Mouse (Mus musculus) lung, adult 2 months (tissue): ENCODE measurements at regions not wholly inside any gene's neighbourhood (a gene's known extent, or its start where the extent isn't known, plus 50 kb on each side); places are given as distances from the start of the nearest gene placed in this dataset.

Experiments
- CTCF ChIP-seq: fragments of 200-500 bp; IDR thresholded peaks from 2 replicates; pipeline ENCODE4 v1.5.1; 2011; ENCODE audit warnings: mild to moderate bottlenecking, low read length, control low read depth; ENCODE audit not compliant: insufficient read depth
- POLR2A ChIP-seq: fragments of 200-500 bp; IDR thresholded peaks from 2 replicates; pipeline ENCODE4 v1.6.1; 2011; ENCODE audit warnings: low read depth, mild to moderate bottlenecking, control low read depth, low read length, borderline replicate concordance; ENCODE audit errors: extremely low read depth

DNA sequence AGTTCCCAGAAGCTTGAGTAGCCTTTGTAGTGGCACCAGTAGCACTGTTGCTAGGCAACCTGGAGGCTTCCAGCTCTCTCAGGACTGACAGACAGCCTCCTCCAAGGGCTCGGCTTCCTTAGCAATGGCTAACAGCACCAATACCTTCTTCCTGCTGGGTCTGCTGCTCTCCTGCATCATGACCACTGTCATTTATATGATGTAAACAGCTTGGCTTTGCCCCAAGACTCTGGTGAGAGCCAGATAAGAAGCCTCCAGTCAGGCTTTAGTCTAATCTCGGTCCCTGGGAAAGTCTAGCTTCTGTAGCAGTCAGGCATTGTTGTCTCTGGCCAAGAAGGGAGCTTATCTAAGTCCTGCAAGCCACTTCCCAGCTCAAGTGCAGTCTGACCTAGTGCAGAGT is 163.1 kb upstream of the Map1b start:
- TF ChIP-seq POLR2A (no peak), CTCF (no peak)
